Mouse (Mus musculus) erythroblast, embryonic 14.5 days (primary cell): ENCODE measurements around the gene Ccnd2.

Source experiments
- GATA1 ChIP-seq: IDR thresholded peaks from 2 replicates; pipeline ENCODE4 v1.6.1; 2012; ENCODE audit warnings: low read length, inconsistent platforms, mixed read lengths
- TAL1 ChIP-seq: IDR thresholded peaks from 3 replicates; pipeline ENCODE4 v1.6.1; 2012; ENCODE audit warnings: low read length, inconsistent platforms, mixed read lengths

- no peak for TF ChIP-seq GATA1
- no peak for TF ChIP-seq TAL1
Measured at GRCm38 (mm10) chr6:127153972-127154707, 2.1 kb upstream of the Ccnd2 start.
